ENCODE assay signal across 40 mouse cellular contexts in genomic region chr1:31032351-31032750, GRCm38 (mm10). TPM values are rescaled to one million over a fixed set of nuclear protein-coding genes. Genes with fewer than 3 reads are reported as not detected.
"Had no signal": no experiment of that assay in that cellular context is flagged by ENCODE, and none has a peak within 500 bp of the region (broad histone marks: within the 10 kb centered on the region; RNA-seq: fewer than 3 reads in every experiment).

No protein-coding gene starts in this region.

- H3K9ac ChIP-seq: heart, embryonic 13.5 days; heart, embryonic 15.5 days; hindbrain, embryonic 13.5 days; hindbrain, embryonic 15.5 days; kidney, embryonic 15.5 days; limb, embryonic 12.5 days; liver, embryonic 13.5 days; liver, embryonic 15.5 days; liver, postnatal 0 days had no signal

- ATAC-seq: hindbrain, postnatal 0 days; intestine, embryonic 16.5 days; liver, postnatal 0 days had no signal

- H3K27ac ChIP-seq: heart, adult 2 months; heart, embryonic 13.5 days; heart, embryonic 15.5 days; hindbrain, embryonic 13.5 days; hindbrain, embryonic 15.5 days; hindbrain, postnatal 0 days; kidney, embryonic 15.5 days; kidney, postnatal 0 days; layer of hippocampus, adult 2 months; left cerebral cortex, adult 2 months; limb, embryonic 10.5 days; limb, embryonic 12.5 days; liver, embryonic 13.5 days; liver, embryonic 15.5 days had no signal

- H3K4me3 ChIP-seq: heart, adult 2 months; heart, embryonic 13.5 days; heart, embryonic 15.5 days; hindbrain, embryonic 13.5 days; hindbrain, embryonic 15.5 days; kidney, embryonic 15.5 days; layer of hippocampus, adult 2 months; left cerebral cortex, adult 2 months; limb, embryonic 10.5 days; limb, embryonic 12.5 days; liver, embryonic 13.5 days; liver, embryonic 15.5 days had no signal

- DNase-seq: gastrocnemius, postnatal 14 days; gastrocnemius, postnatal 36 days; heart, adult 2 months; heart, postnatal 14 days; heart, postnatal 36 days; kidney, adult 11 months; kidney, adult 2 months; kidney, adult 9 months; kidney, postnatal 25 days; kidney, postnatal 4 days; liver; liver, embryonic 13.5 days; liver, postnatal 0 days had no signal

- H3K4me2 ChIP-seq: heart, embryonic 11.5 days; heart, embryonic 13.5 days; heart, embryonic 15.5 days; hindbrain, embryonic 13.5 days; hindbrain, embryonic 15.5 days; kidney, embryonic 15.5 days; limb, embryonic 12.5 days; liver, embryonic 11.5 days; liver, embryonic 13.5 days; liver, embryonic 15.5 days had no signal

- H3K4me1 ChIP-seq: heart, embryonic 13.5 days; heart, embryonic 15.5 days; hindbrain, embryonic 13.5 days; hindbrain, embryonic 15.5 days; kidney, embryonic 15.5 days; limb, embryonic 10.5 days; limb, embryonic 12.5 days; liver, embryonic 13.5 days; liver, embryonic 15.5 days had no signal

- H3K36me3 ChIP-seq: heart, embryonic 13.5 days; heart, embryonic 15.5 days; hindbrain, embryonic 13.5 days; hindbrain, embryonic 15.5 days; kidney, embryonic 15.5 days; limb, embryonic 10.5 days; limb, embryonic 12.5 days; liver, embryonic 13.5 days; liver, embryonic 15.5 days had no signal

- H3K9me3 ChIP-seq: heart, embryonic 13.5 days; heart, embryonic 15.5 days; hindbrain, embryonic 13.5 days; hindbrain, embryonic 15.5 days; kidney, embryonic 15.5 days; limb, embryonic 10.5 days; limb, embryonic 12.5 days; liver, embryonic 13.5 days; liver, embryonic 15.5 days had no signal

- H3K27me3 ChIP-seq: heart, embryonic 13.5 days; heart, embryonic 15.5 days; hindbrain, embryonic 13.5 days; hindbrain, embryonic 15.5 days; kidney, embryonic 15.5 days; limb, embryonic 12.5 days; liver, embryonic 13.5 days; liver, embryonic 15.5 days had no signal

RNA-seq across cellular contexts. Expression of gene AC153137.1, which starts 54.6 kb away (rescaled TPM):
- total RNA-seq: gastrocnemius, adult 18-20 months; gastrocnemius, adult 8-10 months; gastrocnemius, postnatal 14 days; gastrocnemius, postnatal 36 days; heart, adult 2 months; heart, postnatal 14 days; heart, postnatal 36 days; hematopoietic stem cell, adult 5-6 weeks; hindbrain, postnatal 0 days; layer of hippocampus, adult 2 months; layer of hippocampus, postnatal 10 days; layer of hippocampus, postnatal 25 days; left cerebral cortex, adult 2 months; left cerebral cortex, postnatal 14 days; left cerebral cortex, postnatal 36 days had no signal
- polyA plus RNA-seq: gonadal fat pad, adult 2 months; heart, adult 2 months; heart, embryonic 11.5 days; heart, embryonic 13.5 days; heart, embryonic 15.5 days; heart, postnatal 0 days; hindbrain, embryonic 11.5 days; hindbrain, embryonic 13.5 days; hindbrain, embryonic 15.5 days; hindbrain, postnatal 0 days; intestine, embryonic 14.5 days; intestine, embryonic 16.5 days; kidney, adult 2 months; kidney, embryonic 15.5 days; kidney, postnatal 0 days; limb, embryonic 10.5 days; limb, embryonic 12.5 days; limb, embryonic 14.5 days; liver, embryonic 11.5 days; liver, embryonic 13.5 days; liver, embryonic 15.5 days; liver, postnatal 0 days had no signal
